Mouse (Mus musculus) intestine, embryonic 14.5 days (tissue): ENCODE data around the gene Tmem37. TPM values are rescaled to one million over a fixed set of nuclear protein-coding genes. Genes with fewer than 3 reads are reported as not detected.

ENCODE experiments used
- ATAC-seq: fragments of 200-750 bp; cut with Nextera tagmentation; replicated peaks from 2 replicates; pipeline ENCODE4 v1.8.0; 2017; ENCODE audit warnings: low read depth, moderate number of reproducible peaks, moderate TSS enrichment, moderate library complexity; ENCODE audit not compliant: low FRiP score, low TSS enrichment
- DNase-seq: peaks from one replicate; pipeline ENCODE4 v3.0.0-alpha.2; 2018; ENCODE audit warnings: low spot score
- H3K27ac ChIP-seq: fragments of 300-500 bp; sonication (generic); 2 replicates; pipeline ENCODE4 v1.5.1; 2014; ENCODE audit warnings: low read depth, mild to moderate bottlenecking, control low read depth
- H3K27me3 ChIP-seq: fragments of 300-500 bp; sonication (generic); replicated peaks from 2 replicates; pipeline ENCODE4 v1.6.1; 2014; ENCODE audit warnings: low read length, control low read depth; ENCODE audit not compliant: control insufficient read depth, insufficient read depth
- H3K36me3 ChIP-seq: fragments of 300-500 bp; sonication (generic); 2 replicates; pipeline ENCODE4 v1.6.1; 2014; ENCODE audit warnings: low read length, control low read depth; ENCODE audit not compliant: control insufficient read depth, insufficient read depth
- H3K4me1 ChIP-seq: fragments of 300-500 bp; sonication (generic); replicated peaks from 2 replicates; pipeline ENCODE4 v1.6.1; 2014; ENCODE audit warnings: low read length, control low read depth, mixed read lengths; ENCODE audit not compliant: control insufficient read depth, insufficient read depth
- H3K4me2 ChIP-seq: fragments of 300-500 bp; sonication (generic); 2 replicates; pipeline ENCODE4 v1.6.1; 2014; ENCODE audit warnings: low read length
- H3K4me3 ChIP-seq: fragments of 300-500 bp; sonication (generic); 2 replicates; pipeline ENCODE4 v1.5.1; 2014; ENCODE audit warnings: low read depth, low read length, control low read depth, mixed read lengths
- H3K9ac ChIP-seq: fragments of 300-500 bp; sonication (generic); 2 replicates; pipeline ENCODE4 v1.6.1; 2014; ENCODE audit warnings: mild to moderate bottlenecking, low read length
- H3K9me3 ChIP-seq: fragments of 300-500 bp; sonication (generic); 2 replicates; pipeline ENCODE4 v1.6.1; 2016; ENCODE audit warnings: low read length, control low read depth; ENCODE audit not compliant: control insufficient read depth
- WGBS: fragments of 180-500 bp; shearing (Covaris S2); extraction: QIAGEN DNeasy Blood & Tissue Kit; methylation state at CpG from one replicate; pipeline ENCODE4 v1.1.7; 2014; 5-methylcytosine and 5-hydroxymethylcytosine counted together
- polyA plus RNA-seq: library from polyadenylated mRNA; unstranded; fragments of >200 nt; fragmentation: Nextera tagmentation; extraction: Ambion mirVana; gene quantifications from 2 replicates; pipeline ENCODE4 v1.2.1, GENCODE M21; 2014

Gene Tmem37
- polyA plus RNA-seq, 1 experiment from 2014 or later = 17.6 TPM

DNA sequence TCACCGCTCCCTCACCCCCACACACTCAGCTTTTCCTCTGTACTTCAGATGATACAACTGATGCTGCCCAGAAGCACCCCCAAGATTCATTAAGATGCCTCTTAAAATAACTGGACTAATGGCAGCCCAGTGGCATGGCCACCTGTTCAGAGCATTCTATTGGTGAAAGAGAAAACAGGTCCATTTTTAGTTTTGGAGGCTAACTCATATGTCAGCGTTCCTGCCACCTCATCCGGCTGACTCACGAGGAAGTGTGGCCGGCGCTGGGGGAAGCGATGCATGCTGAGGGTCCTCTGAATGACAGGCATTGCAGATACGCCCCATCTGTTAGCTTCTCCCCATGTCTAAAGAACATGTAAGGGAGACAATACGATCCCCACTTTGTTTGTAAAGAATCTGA, 35.3 kb downstream of the Tmem37 start:
- ATAC-seq (no peak), DNase-seq (no peak)
- Histone ChIP-seq H3K36me3 (no peaks in the 10 kb centered on the region), H3K9me3 (no peaks in the 10 kb centered on the region), H3K27me3 (no peaks in the 10 kb centered on the region), H3K4me1 (no peaks in the 10 kb centered on the region), H3K4me3 (no peak overlapping the region), H3K4me2 (no peak overlapping the region), H3K27ac (no peak overlapping the region), H3K9ac (no peak overlapping the region)
- 83% methylated on average over 9 of the region's 9 CpGs for WGBS

DNA sequence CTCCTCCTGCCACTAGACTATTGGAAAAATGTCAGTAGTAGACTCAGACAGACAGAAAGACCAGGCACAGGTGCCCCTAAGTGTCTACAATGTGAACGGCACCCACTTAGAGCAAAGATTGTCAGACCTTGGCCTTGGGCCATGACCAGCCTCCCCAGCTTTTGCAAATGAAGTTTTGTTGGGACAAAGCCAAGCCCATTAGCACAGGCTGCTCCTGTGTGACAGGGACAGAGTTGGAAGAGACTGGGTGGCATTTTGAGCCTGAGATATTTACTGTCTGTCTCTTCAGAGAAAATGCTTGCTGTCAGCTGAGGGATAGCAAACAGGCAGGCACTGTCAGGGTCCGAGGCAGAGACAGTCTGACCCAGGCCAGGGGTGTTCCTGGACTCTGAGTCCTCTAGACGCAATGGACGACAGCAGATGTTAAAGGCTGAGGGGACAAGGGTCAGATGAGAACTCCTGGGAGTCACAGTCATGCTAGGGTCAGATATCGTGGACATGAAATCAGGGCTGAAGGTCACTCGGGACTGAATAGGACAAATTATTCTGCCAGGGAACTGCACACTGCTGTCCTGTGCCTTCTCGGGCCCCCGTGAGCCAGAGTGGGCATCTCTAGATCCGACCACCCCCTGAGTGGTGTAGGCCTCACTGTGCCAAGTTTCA, 36.7 kb downstream of the Tmem37 start:
- no peak for DNase-seq

DNA sequence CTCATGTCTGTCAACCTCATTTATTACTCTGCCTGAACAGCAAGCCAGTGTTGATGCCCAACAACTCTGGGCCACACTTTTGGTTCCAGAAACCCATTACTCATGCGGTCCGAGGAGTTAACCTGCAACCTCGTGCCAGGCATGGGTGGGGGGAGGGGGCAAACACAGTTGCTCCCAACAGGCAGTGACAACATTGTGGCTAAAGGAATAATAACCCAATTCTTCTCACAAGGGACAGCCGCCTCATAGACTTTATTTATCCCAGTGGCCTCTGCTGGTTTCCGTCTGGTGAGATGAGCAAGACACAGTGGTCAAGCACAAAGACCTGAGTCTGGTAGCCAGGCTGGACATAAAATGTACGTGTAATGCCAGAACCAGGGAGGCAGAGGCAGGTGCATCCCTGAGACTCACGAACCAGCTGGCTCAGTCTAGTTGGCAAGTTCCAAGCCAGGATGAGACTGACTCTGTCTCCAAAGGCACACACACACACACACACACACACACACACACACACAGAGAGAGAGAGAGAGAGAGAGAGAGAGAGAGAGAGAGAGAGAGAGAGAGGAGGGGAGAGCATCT, 38.3 kb downstream of the Tmem37 start:
- WGBS = 75% methylated on average over 7 of the region's 7 CpGs
- H3K27me3 ChIP-seq = no peaks in the 10 kb centered on the region
- no peaks in the 10 kb centered on the region for H3K9me3 ChIP-seq
- ATAC-seq (no peak), DNase-seq (no peak)
- no peak overlapping the region for H3K9ac ChIP-seq
- no peaks in the 10 kb centered on the region for H3K36me3 ChIP-seq
- no peak overlapping the region for H3K27ac ChIP-seq
- H3K4me3 ChIP-seq = no peak overlapping the region
- H3K4me1 ChIP-seq = no peaks in the 10 kb centered on the region
- H3K4me2 ChIP-seq = no peak overlapping the region

More for the DNA sequence above, 36.7 kb downstream of the Tmem37 start:
- no peak overlapping the region for H3K4me2 ChIP-seq
- H3K4me3 ChIP-seq = no peak overlapping the region
- ATAC-seq = no peak
- H3K9me3 ChIP-seq = no peaks in the 10 kb centered on the region
- no peaks in the 10 kb centered on the region for H3K27me3 ChIP-seq
- 66% methylated on average over 9 of the region's 9 CpGs for WGBS
- H3K4me1 ChIP-seq = no peaks in the 10 kb centered on the region
- H3K9ac ChIP-seq = no peak overlapping the region
- H3K36me3 ChIP-seq = no peaks in the 10 kb centered on the region
- no peak overlapping the region for H3K27ac ChIP-seq

DNA sequence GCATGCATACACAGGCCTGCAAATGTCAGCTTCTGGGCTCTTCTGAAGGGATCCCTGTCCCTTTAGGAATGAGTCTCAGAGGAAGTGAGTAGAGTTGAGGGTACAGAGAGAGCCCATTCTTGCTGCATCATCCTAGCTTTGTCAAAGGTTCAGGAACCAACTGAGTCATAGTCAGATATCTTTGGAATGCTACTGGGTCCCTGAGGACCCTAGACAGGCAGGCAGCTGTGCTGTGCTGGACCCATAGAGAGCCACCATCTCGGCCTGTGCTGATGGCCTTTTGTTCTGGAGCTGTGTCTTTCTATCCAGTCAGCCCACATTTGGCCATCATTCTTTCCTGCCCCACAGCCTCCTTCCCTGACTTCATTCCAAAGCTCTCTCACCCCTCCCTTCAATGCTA, 39.1 kb downstream of the Tmem37 start:
- no peak for DNase-seq
- Histone ChIP-seq H3K9me3 (no peaks in the 10 kb centered on the region), H3K9ac (no peak overlapping the region), H3K4me1 (no peaks in the 10 kb centered on the region), H3K4me2 (no peak overlapping the region), H3K27me3 (no peaks in the 10 kb centered on the region), H3K36me3 (no peaks in the 10 kb centered on the region), H3K27ac (no peak overlapping the region), H3K4me3 (no peak overlapping the region)
- ATAC-seq = no peak
- WGBS = 89% methylated on average over 1 of the region's 1 CpGs

DNA sequence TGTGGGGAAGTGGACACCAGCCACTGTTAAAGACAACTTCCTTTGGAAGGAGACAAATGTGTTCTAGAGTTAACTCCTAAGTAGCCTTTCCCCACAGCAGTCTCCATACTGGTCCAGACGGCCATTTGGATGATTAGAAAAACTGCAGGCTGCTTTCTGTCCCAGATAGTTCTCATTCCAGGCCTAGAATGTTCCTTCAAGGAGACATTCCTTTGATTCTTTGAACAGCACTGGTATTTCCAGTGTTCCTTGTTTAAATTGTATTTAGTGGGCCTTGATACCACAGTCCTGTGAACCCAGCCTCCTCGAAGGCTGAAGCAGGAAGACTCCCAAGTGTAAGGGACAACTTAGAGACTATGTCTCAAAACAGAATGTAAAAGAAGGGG, 40.4 kb downstream of the Tmem37 start:
- Histone ChIP-seq H3K27me3 (no peaks in the 10 kb centered on the region), H3K4me2 (no peak overlapping the region), H3K9me3 (no peaks in the 10 kb centered on the region), H3K9ac (no peak overlapping the region), H3K4me3 (no peak overlapping the region), H3K4me1 (no peaks in the 10 kb centered on the region), H3K36me3 (no peaks in the 10 kb centered on the region), H3K27ac (no peak overlapping the region)
- DNase-seq (no peak), ATAC-seq (no peak)
- WGBS = 64% methylated on average over 2 of the region's 2 CpGs

DNA sequence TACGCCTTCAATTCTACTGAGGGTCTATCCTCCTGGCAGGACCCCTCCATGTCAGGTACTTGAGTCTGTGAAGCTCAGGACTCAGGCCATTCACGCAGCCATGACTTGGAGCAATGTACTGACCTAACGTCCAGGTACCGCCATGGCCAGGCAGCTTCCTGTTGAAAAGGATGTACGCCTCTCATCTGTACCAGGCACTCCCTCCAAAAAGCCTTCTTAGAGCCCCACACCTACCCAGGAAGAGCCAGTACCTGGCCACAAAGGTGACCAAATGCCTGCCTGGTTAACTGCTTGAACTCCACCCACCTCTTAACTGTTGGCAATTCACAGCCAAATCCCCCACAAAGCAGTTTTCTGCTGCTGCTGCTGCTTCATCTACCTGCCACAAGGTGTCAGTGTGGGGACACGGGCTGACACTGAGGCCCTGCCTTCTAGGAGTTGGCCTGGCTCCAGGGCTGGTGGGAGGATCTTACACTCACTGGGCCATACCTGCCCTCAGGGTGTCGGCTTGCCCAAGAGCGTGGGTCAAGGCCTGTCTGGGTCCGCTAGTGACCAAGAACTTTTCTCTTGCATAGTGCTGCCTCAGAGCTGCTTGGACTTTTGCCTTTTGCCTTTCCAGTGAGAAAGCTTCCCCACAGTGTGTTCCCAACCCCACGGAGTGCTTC, 40.9 kb downstream of the Tmem37 start:
- H3K9me3 ChIP-seq = no peaks in the 10 kb centered on the region
- 43% methylated on average over 10 of the region's 10 CpGs for WGBS
- ATAC-seq = peak; percentile 78

DNA sequence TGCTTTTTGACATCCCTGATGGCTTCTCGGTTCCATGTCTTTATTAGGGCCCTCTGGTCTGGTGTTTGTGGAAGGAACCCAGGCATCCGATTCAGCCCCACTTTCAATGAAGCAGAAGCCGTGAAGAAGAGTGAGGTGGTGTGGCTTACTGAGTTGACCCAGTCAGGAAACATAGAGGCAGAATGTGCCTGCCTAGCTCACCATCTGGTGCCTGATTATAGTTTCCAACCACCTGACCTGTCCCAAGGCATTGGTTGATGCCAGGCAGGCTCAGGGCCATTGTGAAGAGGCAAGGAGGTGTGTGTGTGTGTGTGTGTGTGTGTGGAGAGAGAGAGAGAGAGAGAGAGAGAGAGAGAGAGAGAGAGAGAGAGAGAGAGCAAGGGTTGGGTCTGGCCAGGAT, 43.4 kb downstream of the Tmem37 start:
- 88% methylated on average over 3 of the region's 3 CpGs for WGBS

More for the DNA sequence above, 40.9 kb downstream of the Tmem37 start:
- Histone ChIP-seq H3K4me2 (no peak overlapping the region), H3K27me3 (no peaks in the 10 kb centered on the region), H3K27ac (no peak overlapping the region), H3K4me1 (no peaks in the 10 kb centered on the region), H3K36me3 (no peaks in the 10 kb centered on the region), H3K9ac (no peak overlapping the region), H3K4me3 (no peak overlapping the region)
- DNase-seq = peak; percentile 81

DNA sequence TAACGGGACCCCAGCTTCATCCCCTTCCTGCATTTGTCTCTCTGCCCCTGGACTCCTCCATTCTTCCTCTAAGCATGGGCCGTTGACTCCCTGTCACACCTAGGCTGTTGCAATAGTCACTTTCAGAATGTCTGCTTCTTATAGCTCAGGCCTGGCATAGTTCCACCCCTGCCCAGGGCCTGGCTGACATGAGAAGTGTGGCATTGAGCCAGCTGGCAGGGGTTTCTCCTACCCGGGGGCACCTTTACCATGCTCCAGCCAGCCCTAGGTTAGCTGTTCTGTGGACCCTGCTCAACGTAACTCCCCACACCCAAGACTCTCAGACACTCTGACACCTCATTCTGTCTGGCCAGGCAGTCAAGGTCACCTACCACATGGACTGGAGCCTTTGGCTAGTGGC, 46.2 kb downstream of the Tmem37 start:
- ATAC-seq = no peak

More for the DNA sequence above, 43.4 kb downstream of the Tmem37 start:
- no peak for ATAC-seq
- H3K27me3 ChIP-seq = no peaks in the 10 kb centered on the region
- H3K4me1 ChIP-seq = no peaks in the 10 kb centered on the region
- H3K36me3 ChIP-seq = no peaks in the 10 kb centered on the region
- no peak overlapping the region for H3K27ac ChIP-seq
- no peak overlapping the region for H3K4me2 ChIP-seq
- no peak overlapping the region for H3K9ac ChIP-seq
- H3K9me3 ChIP-seq = no peaks in the 10 kb centered on the region
- no peak overlapping the region for H3K4me3 ChIP-seq
- DNase-seq = no peak

More for the DNA sequence above, 46.2 kb downstream of the Tmem37 start:
- H3K27me3 ChIP-seq = no peaks in the 10 kb centered on the region
- no peak overlapping the region for H3K27ac ChIP-seq
- H3K4me3 ChIP-seq = no peak overlapping the region
- H3K9ac ChIP-seq = no peak overlapping the region
- no peaks in the 10 kb centered on the region for H3K36me3 ChIP-seq
- DNase-seq = no peak
- H3K4me1 ChIP-seq = peaks cover 7% of the 10 kb centered on the region; the same call in 1 of the 2 replicates
- 74% methylated on average over 4 of the region's 4 CpGs for WGBS
- H3K9me3 ChIP-seq = no peaks in the 10 kb centered on the region
- H3K4me2 ChIP-seq = no peak overlapping the region
